Mouse (Mus musculus): ENCODE measurements around the gene Etfrf1. TPM values are rescaled to one million over a fixed set of nuclear protein-coding genes. Genes with fewer than 3 reads are reported as not detected.

Gene Etfrf1
- polyA plus RNA-seq (2012; rRNA removed) = 18.3 and 20.6 TPM in 2 replicates

DNA sequence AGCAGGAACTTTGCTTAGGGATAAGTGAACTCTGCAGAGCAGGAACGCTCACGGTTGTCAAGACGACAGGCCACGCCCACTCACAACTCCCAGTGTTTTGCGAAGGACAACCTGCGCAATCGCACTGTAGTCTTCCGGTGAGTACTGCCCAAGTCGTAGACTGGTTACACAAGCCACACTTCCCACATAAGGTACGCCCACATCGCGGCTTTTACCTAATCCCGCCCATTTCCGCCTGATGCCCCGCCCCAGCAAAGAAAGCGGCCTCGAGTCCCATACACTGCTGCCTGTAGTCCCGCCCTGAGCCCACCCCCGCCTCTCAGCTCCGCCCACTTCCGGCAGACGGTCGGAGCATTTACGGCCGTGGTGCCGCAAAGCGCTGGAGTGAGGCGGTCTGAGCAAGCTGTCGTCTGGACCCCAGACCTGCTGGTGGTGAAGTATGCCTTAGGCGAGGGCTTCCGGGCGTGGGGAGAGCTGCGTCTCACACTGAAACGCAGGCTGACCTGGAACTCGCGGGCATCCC lies at the start of gene Etfrf1, which contains the start of gene Casc1:
Gene Etfrf1, plus strand, starts transcription at position 319 of the 523 bp plus-strand sequence.
Gene Casc1, minus strand, starts transcription at position 190 of the 523 bp plus-strand sequence.
- DNase-seq (ENCODE audit: low read depth) = peak; percentile 90

DNA sequence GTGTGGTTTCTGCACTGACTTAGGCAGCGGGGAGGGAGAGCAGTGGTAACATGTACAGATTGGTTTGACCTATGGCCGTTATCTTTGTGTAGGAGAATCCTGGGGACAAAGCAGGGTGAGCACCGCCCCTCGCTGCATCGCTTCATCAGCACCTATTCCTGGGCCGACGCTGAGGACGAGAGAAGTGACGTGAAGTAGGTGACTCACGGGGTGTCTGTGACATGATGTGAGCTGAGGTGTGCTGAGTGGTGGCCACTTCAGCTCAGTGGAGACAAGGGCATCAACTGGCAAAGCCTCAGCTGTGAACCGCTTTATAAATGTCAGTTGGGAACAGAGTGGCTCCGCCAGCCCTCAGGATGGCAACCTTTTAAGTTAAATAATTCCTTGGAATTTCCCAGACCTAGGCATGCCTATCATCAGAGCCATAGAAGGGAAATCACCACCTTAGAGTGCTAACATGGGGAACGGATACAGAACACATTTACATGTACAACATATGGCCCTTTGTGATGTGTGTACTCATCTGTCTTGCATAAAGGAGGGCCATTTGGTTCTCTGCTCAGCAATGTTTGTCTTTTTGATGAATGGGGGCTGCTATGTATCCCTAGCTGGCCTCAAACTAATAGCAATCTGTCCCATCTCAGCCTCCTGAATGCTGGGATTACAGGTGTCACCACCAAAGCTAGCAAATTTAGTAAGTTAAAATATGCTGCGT lies 38.9 kb upstream of the Etfrf1 start:
- DNase-seq (ENCODE audit: low read depth) = no peak

DNA sequence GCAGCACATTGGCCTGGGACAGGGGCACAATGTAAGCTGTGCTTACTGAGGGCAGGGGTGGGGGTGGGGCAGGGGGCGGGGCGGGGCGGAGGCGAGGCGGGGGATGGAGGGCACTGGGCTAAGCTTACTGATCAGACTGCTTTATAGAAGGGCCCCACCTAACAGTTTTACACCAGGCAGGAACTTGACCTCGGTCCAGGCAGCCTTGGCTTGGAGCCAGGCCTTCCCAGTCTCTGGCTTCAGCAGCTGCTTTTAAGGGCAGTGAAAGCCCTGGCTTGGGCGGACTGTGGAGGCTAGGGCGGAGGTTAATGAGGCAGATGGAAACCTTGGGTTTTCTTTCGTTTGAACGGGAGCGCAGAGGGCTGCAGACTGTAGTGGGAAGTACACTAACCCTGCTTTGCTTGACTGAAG lies 37.1 kb upstream of the Etfrf1 start:
- no peak for DNase-seq (ENCODE audit: low read depth)

DNA sequence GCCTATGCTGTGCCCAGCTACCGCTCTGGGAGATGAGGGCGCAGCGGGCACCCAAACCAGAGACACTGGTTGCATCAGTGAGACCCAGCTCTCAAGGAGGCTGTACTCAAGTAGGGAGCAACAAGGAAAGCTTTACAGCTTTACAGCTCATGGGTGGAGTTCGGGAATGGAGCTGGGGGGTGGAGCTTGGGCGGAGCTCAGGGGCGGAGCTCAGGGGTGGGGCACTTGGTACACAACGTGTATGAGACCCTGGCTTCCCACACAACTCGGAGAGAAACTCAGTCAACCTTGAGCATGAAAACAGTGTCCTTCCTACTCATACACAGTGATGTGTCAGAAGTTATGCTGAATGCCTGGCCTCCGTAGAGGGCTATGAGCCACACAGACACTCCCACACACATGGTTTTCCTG lies 35.4 kb upstream of the Etfrf1 start:
- DNase-seq (ENCODE audit: low read depth) = no peak

DNA sequence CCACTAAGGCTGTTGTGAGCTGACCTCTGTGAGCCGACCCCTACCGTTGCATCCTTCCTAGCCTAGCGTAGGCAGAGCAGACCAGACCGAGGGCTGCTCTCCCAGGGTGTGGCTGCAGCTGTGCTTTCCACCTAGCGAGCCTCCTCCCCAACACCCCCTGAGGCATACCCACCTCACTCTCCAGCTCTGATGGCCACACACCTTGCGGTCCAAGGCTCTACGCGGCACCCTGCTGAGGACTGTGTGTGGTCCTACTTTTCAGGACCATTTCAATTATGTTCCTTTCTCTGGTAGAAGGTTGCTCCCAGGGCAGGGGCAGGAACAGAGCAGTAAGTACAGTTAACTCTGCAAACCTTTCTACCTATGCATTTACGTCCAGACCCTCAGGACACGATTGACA lies 34.5 kb upstream of the Etfrf1 start:
- no peak for DNase-seq (ENCODE audit: low read depth)

DNA sequence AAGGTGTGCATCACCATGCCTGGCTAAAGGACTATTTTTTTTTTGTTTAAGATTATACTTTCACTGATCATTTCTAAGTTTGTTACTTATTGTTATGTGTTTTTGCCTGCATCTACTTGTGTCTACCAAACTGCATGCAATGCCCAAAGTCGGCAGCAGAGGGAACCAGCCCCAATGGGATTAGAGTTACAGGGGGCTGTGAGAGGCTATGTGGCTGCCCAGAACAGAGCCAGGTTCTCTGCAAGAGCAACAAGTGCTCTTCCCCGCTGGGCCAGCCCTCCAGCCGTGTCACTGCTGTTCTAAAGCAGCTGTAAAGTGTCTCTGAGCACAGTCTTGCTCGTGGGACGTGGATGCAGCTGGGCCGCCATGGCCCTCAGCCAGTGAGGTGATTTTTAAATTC lies 31.3 kb upstream of the Etfrf1 start:
- DNase-seq (ENCODE audit: low read depth) = no peak

GRCm38 (mm10) chr6:145182044-145182443 lies 28.9 kb upstream of the Etfrf1 start:
- no peak for DNase-seq (ENCODE audit: low read depth)

GRCm38 (mm10) chr6:145186096-145186495 lies 24.8 kb upstream of the Etfrf1 start:
- no peak for DNase-seq (ENCODE audit: low read depth)

DNA sequence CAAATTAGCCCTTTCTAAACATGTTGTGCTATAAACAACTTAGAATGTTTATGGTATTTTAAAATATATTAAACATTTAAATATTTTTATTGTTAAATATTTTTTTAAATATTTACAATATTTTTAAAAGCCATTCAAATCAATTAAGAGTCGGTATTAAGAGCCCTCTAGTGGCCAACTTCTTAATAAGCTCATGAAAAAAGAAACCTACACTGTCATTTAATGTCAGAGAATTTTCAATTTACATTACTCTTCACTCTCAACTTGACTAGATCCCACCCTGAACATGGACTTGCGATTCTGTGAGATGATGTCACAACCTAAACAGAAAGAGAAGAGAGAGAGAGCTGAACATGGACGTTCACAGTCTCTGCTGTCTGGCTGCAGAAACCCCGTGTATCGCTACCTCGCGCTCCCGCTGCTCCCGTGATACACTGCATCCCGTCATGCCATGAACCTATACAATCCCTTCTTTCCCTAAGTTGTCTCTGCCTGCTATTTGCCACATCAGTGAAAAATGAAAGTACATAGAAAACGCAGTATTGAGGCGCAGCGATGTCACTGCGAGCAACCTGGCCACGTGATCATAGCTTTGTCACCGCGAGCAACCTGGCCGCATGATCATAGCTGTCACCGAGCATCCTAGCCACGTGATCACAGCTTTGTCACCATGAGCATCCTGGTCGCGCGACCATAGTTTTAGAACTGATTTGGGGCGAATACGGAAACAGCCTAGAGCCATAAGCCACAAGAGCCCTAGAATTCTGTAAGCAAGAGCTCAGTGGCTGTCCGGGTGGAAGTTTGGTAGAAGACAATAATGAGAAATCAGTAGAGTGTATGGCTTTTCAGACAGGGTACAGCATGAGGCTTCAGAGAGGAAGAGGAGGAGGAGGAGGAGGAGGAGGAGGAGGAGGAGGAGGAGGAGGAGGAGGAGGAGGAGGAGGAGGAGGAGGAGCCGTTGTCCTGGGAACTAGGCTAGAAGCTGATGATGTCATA lies 23.5 kb upstream of the Etfrf1 start:
- DNase-seq (ENCODE audit: low read depth) = no peak

DNA sequence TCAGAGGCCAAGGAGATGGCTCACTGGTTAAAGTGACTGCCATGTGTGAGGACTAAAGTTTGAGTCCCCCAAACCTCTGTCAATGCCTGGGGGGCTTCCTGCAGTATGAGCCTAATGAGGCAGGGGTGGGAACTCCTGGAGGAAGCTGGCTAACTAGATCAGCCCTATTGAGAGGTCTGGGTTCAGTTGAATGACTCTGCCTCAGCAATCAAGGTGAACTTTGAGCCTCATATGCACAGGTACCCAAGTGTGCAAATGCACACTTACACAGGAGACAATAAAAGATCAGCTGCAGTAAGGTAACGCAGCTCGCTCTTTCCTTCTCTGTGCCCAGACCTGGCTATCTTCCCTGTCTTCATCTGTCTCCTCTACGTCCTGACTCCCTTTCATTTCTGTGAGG lies 17.9 kb upstream of the Etfrf1 start:
- no peak for DNase-seq (ENCODE audit: low read depth)

GRCm38 (mm10) chr6:145193446-145193845 lies 17.5 kb upstream of the Etfrf1 start:
- DNase-seq (ENCODE audit: low read depth) = no peak

GRCm38 (mm10) chr6:145197949-145198686 lies 12.8 kb upstream of the Etfrf1 start:
- DNase-seq (ENCODE audit: low read depth) = no peak

GRCm38 (mm10) chr6:145202432-145203125 lies 8.4 kb upstream of the Etfrf1 start:
- DNase-seq (ENCODE audit: low read depth) = no peak

GRCm38 (mm10) chr6:145204440-145204839 lies 6.5 kb upstream of the Etfrf1 start:
- no peak for DNase-seq (ENCODE audit: low read depth)

- DNase-seq (ENCODE audit: low read depth) = no peak
Measured at GRCm38 (mm10) chr6:145205142-145205541, 5.8 kb upstream of the Etfrf1 start.

DNA sequence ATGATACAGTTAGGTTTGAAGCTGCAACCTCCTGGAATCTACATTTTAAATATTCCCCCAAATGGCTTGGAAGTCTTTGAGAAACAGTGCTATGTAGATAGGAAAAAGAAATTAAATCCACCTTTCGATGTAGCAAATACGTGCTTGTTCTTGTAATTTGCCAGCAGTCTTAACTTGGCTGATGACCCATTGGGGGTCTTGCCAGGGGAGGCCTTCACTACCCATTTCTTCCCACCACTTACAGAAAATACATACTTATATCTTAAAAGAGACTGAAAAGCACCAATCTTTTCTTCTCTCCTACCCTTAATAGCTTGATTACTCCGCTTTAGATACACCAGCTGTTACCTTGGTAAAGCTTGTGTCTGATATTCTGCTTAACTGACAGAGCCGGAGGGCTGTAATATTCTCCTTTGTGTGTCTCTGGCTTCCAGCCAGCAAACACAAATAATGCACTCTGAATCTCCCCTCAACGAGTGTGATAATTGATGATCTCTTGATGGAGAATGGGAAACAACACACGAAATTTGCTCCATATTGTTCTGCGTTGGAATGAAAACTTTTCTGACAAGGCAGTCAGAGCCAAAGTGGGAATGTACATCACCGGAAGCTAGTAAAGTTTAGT lies 766 bp upstream of the Etfrf1 start:
- DNase-seq (ENCODE audit: low read depth) = no peak

DNA sequence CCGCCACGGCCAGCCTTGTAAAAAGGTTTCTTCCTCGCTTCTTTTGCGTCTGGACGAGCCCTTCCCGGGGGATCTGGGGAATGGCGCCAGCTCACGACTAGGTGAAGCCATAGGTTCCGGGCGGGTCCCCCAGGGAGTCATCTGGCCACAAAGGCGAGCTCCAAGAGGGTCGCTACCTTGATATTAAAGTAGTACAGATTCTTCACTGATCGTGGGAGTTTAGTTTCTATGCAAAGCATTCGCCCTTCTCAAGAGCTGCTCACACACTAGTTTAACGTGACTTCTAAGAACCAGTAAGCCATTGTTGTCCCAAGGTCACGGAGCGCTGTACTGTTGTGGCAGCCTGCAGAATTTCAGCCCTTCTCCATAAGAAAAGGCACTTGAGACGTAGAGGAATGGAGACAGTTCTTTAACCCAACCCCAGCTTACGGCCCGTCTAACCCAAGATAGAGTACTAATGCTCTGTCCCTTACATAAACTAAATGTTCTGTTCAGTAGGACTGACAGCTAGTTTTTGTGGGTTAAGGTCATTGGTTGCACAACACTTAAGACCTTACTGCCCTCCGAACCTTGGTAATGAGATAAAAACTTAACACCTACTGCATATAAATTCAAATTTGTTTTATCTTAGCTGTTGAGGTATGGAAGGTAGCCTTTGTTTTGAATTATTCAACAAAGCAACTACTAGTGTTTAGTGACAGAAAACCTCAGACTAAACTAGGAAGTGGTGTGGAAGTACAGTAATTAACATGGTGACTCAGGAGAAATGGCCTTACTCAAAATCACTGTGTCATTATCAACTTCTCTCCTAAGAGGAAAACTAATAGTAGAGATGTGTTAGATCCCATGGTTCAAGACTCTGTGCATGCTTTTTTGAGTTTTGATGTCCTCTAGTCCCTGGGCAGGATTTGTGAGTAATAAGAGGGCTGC lies 707 bp downstream of the Etfrf1 start:
- no peak for DNase-seq (ENCODE audit: low read depth)

DNA sequence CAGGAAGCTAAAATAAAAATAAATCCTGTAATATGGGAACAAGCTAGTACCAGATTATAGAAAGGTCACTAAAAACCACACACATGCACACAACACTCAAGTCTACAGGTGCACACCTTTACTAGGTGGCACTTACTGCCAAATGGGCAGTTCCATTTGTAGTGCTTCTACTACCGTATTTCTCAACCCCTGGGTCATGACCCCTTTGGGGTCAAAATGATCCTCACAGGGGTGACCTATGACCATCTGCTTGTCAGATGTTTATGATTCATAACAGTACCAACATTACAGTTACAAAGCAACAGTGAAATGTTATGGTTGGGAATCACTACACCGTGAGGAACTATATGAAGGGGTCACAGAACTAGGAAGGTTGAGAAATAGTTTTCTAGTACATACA lies 3.0 kb downstream of the Etfrf1 start:
- no peak for DNase-seq (ENCODE audit: low read depth)

DNA sequence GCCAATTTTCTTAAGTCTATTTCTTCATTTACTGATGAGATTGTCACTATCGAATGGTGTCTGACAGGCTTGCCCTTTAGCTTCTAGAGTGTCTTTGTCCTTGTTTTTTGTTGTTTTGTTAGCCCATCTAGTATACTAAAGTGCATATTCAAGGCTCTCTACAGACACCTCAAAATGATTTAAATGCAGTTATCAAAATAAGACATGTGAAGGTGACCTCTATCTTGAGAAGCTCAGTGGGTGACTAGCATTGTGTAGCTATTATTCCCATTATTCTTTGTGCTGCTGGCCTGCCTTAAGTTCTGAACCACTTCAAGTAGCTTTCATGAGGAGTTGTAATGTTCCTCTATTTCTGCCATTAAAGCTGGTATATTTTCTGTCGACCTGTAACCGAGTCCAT lies 4.9 kb downstream of the Etfrf1 start:
- DNase-seq (ENCODE audit: low read depth) = no peak

GRCm38 (mm10) chr6:145224246-145224645 lies 13.3 kb downstream of the Etfrf1 start:
- DNase-seq (ENCODE audit: low read depth) = no peak
